Mouse (Mus musculus): ENCODE measurements at regions not wholly inside any gene's neighbourhood (a gene's known extent, or its start where the extent isn't known, plus 50 kb on each side); places are given as distances from the start of the nearest gene placed in this dataset.

DNA sequence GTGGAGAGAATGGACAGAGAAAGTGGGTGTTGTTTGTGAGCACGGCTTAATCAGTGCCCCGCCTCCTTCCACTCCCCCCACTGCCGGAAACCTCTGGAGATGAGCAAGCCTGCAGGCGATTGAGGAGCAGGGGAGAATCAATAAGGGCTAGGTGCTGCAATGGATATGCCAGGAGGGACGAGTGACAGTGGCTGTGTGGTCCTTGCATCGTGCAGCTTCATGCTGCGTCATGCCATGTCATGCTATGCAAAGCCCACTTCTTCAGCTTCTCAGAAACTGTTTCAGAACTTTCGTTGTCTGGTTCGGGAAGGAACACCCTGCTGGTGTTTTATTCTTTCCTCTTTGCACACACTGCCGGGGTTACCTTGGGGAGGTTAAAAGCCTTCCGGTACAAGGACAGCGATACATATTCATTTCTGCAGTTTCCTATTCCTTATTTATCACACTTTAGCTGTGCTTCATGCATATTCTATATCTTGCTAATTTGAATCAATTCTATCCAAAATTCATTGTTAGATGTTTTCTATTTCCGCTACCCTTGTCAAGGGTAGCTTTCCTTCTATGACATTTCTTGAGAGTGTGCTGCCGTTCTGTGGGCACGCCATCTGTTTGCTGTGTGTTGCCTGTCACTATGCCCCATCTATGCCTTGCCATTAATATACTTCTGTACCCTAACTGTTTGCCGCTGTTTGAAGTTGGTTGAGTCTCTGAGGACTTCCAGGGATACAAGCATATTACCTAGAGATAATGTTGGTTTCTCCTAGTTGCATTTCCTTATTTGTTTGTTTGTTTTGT is 202.8 kb upstream of the Stt3b start:
- no peak for TF ChIP-seq CTCF (conservative IDR thresholded peaks at IDR 0.05; ENCODE audit: low read length)
- TF ChIP-seq POU5F1 (IDR thresholded peaks at IDR 0.05; ENCODE audit: borderline replicate concordance, low read length) = no peak
- no peak for TF ChIP-seq NANOG (IDR thresholded peaks at IDR 0.05; ENCODE audit: borderline replicate concordance, low read length)
